Mouse (Mus musculus) skeletal muscle tissue, postnatal 0 days (tissue): ENCODE results near the gene Nhsl2. TPM values are rescaled to one million over a fixed set of nuclear protein-coding genes. Genes with fewer than 3 reads are reported as not detected.

Experiments used
- microRNA-seq, 2 experiments: library from miRNA; unstranded; fragments of <30 nt; microRNA quantifications; one replicate each; pipeline ENCODE4; 2016
- polyA plus RNA-seq: library from polyadenylated mRNA; unstranded; fragments of >200 nt; fragmentation: Nextera tagmentation; extraction: Ambion mirVana; gene quantifications from 2 replicates; pipeline ENCODE4 v1.2.1, GENCODE M21; 2015

Gene Nhsl2
- 3.6 and 3.8 TPM in 2 replicates for polyA plus RNA-seq

DNA sequence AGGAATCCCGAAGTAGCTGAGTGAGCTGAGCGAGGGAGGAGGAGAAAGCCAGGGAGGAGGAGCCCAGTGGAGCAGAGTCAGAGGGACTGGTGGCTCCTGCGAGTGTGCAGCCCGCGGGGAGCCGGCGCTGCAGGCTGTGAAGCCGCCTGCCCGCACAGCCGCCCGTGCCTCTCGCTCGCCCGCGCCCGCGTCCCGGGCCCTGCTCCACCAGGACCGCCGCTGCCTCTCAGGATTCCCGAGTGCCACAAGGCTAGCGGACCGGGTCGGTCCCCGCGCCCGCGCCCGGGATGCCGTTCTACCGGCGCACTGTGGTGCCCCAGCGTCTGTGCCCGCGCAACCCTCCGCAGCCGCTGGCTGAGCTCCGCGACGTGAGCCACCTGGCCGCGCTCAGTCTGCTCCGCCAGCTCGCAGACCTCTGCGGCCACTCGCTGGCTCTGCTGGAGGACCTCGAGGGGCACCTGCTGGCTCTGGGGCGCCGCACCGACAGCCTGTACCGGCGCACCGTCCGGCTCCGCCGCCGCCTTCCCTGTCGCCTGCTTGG lies at the start of gene Nhsl2:
Nhsl2 (plus strand) TSS at position 105 of the 541 bp plus-strand sequence.

DNA sequence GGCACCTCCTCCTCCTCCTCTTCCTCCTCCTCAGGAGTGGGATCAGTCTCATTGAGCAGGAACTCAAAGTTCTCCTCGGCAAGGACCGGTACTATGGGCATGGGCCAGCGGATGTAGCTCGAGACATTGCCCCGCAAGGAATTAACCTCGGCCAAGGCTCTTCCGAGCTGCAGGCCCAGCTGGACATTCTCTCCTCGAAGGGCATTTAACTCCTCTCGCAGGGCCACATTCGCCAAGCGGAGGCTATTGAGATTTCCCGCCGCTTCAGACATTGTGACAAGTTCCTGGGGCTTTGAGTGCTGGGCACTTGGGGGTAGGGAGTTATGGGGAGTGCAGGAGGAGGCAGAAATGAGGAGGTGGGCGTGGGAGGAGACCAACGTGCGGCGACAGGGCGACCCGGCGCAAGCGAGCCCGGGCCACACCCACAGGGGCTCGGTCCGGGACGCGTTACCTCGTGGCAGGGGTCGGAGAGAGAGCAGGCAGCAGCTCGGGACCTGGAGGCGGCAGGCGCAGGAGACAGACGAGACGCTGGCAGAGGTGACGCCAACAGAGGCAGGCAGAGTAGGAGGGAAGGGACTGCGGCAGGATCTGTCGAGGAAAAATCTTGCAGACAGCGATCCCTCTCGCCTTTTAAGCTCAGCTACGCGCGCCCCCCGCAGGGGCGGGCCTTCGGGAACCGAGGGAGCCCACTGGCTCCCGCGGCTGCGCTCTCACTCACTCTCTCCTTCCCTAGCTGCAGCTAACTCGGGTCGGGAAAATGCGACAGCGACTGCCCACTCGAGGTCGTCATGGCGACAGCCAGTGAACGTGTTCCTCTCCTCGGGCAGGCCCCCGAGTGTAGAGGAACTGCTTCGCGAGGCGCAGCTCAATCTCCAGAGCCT lies 221.6 kb downstream of the Nhsl2 start, which contains the start of gene Rtl5:
Rtl5 (minus strand) TSS at position 714 of the 881 bp plus-strand sequence.

DNA sequence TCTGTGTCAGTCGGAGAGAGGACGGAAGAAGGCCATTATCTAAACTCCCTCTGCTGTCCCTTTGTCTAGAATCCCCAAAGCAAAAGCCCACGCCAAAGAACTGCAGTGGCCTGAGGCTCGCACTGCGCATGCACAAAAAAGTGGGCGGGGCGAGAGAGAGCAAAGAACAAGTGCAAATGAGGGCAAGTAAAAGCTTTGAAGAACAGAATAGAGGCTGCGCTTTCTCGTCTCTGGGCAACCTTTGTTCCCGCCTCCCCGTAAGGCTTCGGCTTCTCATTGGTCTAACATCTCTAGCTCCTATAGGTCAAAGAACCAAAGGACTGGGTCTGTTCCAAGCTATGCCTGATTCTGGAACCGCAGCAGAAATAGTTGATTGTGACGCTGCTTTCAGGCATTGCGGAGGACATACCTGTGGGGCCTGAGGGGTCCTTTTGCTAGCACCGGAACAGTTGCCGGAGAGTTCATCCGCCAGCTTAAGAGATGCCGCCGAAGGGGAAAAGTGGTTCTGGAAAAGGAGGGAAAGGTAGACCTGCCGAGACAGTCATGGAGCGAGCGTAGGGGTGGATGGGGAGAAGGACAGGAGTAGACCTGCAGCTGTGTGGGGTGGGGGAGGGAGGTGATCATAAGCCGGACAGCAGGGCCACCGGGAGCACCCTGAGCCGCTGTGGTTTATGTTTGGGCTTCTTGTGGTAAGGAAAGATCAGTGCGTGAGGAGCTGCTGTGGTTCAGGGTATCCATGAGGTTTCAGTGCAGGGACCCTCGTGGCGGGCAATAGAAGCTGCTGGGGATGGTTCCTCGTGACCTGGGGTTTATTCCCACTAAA lies 270.1 kb downstream of the Nhsl2 start, which contains the start of gene Pin4:
Pin4 (plus strand) TSS at position 406 of the 823 bp plus-strand sequence.

Small RNA genes lying within 50 kb of the gene (microRNA-seq; reads per million reads assigned to microRNA genes)
- gene Gm27843, result 0 reads per million in 2 experiments

Other genes starting within 250 kb of the Nhsl2 start
- gene Ogt, start 209.3 kb upstream of the Nhsl2 start, polyA plus RNA-seq, result 53.2 and 60.9 TPM in 2 replicates
- 0.46 and 0.94 TPM in 2 replicates for gene Cxcr3, start 115.1 kb upstream of the Nhsl2 start, polyA plus RNA-seq
- gene Gm4779, start 55.0 kb upstream of the Nhsl2 start, polyA plus RNA-seq, result 0.08 TPM in 1 of 2 replicates, not detected in the other
- gene 8030474K03Rik, start 54.7 kb upstream of the Nhsl2 start, polyA plus RNA-seq, result not detected in 2 replicates
- gene Rtl5, start 221.9 kb downstream of the Nhsl2 start, polyA plus RNA-seq, result 0.32 and 0.67 TPM in 2 replicates